Mouse (Mus musculus): ENCODE data around the gene Bicral.

DNA sequence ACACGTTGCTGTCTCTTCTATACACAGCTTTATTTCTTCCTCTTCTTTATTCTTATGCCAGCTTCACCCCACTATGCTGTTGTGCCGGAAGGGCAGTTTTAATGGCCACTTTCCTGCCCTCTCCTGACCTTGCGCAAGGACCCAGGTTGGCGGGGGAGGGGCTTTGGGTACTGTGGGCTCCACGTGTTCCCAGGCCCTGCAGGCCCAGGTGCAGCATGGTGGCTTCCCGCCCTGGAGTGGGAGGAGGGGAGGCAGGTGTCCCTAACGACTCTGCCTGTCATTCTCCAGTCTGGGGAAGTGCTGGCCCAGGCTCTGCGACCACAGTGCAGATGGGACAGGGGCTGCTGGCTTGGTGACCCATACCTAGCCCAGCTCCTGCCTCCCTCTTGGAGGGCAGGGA lies 90.4 kb downstream of the Bicral start:
- TF ChIP-seq CTCF (IDR thresholded peaks at IDR 0.05; ENCODE audit: low read depth): no peak
- no peak for TF ChIP-seq EP300 (IDR thresholded peaks at IDR 0.05; ENCODE audit: low read depth)

Data from liver, postnatal 0 days (tissue).